Mouse (Mus musculus) bone marrow, adult 2 months (tissue): ENCODE results near the gene Cabp2.

Source experiments
- CTCF ChIP-seq: fragments of 200-500 bp; IDR thresholded peaks from 2 replicates; pipeline ENCODE4 v1.5.1; 2011; ENCODE audit warnings: low read length, control low read depth; ENCODE audit not compliant: control insufficient read depth, insufficient read depth
- POLR2A ChIP-seq: fragments of 200-500 bp; IDR thresholded peaks from 2 replicates; pipeline ENCODE4 v1.6.1; 2011; ENCODE audit warnings: low read depth, mild to moderate bottlenecking, control low read depth, low read length, borderline replicate concordance; ENCODE audit not compliant: control insufficient read depth

DNA sequence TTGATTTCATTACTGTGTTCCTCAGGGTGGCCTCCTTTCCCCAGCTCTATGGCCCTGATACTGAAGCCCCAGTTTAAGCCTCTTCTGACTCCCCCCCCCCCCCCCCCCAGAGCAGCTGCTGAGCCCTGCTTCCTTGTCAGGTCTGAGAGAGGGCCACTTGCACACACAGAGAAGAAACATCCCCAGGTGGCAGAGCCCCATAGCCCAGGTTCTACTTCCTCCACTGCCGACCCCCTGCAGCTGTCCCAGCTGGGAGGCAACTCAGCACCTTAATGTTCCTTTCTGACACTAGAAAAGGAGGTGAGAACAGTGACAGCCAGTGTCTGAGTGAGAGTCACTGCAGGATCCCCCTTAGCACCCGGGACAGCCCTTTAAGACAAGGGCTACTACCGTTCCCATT, 22.4 kb downstream of the Cabp2 start:
- TF ChIP-seq POLR2A: no peak
- no peak for TF ChIP-seq CTCF
